Mouse (Mus musculus) cerebellum, adult (tissue): ENCODE measurements at regions not wholly inside any gene's neighbourhood (a gene's known extent, or its start where the extent isn't known, plus 50 kb on each side); places are given as distances from the start of the nearest gene placed in this dataset.

Source experiments
- ATAC-seq: cut with Nextera tagmentation; 2 replicates; pipeline ENCODE4 v1.9.2; 2017; ENCODE audit warnings: mild to moderate bottlenecking, moderate library complexity, mixed read lengths; ENCODE audit not compliant: insufficient number of reproducible peaks, low FRiP score, low TSS enrichment

GRCm38 (mm10) chr14:18396206-18396764, 64.6 kb upstream of the Ube2e1 start:
- no peak for ATAC-seq

- ATAC-seq = no peak
Measured at GRCm38 (mm10) chr14:18394071-18394745, 62.5 kb upstream of the Ube2e1 start.

DNA sequence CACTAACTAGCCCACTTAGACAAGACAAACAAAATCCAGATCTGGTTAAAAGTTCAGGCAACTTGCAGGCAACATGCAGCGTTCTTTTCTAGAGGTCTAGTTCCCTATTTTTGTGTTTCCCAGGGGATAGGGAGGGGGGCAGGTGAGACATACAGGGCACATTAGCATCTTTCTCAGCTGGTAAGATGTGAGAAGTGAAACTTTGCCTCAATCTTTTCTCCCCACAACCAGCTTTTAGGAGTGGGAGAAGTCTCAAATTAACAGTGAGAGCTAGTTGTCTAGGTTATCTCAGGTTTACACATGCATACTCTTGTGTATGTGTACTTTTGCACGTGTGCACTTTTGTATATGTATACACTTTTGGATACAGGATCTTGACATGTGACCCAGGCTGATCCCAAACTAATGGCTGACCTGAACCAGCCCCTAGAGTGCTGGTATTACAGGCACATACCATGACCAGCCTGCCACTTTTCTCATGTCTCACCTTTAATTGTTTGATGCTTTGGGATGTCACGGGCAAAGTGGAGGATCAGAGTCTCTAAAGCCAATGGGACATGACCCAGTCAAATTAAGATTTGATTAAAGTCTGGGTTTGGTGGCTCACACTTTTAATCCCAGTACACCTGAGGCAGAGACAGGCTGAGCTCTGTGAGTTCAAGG, 60.3 kb upstream of the Ube2e1 start:
- ATAC-seq = no peak

GRCm38 (mm10) chr14:18389390-18389789, 57.7 kb upstream of the Ube2e1 start:
- ATAC-seq = no peak

DNA sequence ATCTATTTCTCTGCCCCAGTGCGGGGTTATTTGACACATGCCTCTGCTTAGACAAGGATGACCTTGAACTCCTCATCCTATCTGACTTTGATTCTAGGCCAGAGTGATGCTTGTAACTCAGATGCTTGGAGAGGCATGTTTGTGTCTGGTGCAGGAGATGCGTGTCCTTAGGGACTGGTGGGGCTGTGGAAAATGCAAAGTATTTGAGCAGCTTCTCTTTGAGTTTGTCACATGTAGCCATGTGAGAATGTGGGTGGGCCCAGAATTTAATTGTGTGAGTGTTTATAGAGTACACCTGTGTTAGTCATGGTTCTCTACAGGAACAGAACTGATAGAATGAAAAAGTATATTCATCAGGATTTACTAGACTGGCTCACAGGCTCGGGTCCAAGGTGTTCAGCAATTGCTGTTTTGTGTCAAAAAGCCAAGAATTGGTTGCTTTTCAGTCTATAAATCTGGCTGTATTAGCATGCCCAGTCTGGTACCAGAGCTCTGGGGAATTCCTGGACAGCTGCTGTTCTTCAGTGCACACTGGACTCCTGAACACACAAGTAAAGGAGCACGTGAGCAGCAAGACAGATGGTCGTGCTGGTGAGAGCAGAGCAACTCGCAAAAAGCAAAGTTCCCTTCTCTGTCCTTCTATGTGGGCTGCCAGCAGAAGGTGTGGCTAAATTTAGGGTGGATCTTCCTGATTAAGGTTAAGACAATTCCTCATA, 54.5 kb upstream of the Ube2e1 start:
- ATAC-seq = no peak
